Mouse (Mus musculus) 416B (cell line): ENCODE data around the gene Ccnc.
A peak's percentile ranks its signal among the peaks of the same experiment; 100 is the strongest.

Experiments
- DNase-seq: peaks from one replicate; pipeline ENCODE4 v3.0.0; 2011; ENCODE audit warnings: low read depth

Ccnc gene

DNA sequence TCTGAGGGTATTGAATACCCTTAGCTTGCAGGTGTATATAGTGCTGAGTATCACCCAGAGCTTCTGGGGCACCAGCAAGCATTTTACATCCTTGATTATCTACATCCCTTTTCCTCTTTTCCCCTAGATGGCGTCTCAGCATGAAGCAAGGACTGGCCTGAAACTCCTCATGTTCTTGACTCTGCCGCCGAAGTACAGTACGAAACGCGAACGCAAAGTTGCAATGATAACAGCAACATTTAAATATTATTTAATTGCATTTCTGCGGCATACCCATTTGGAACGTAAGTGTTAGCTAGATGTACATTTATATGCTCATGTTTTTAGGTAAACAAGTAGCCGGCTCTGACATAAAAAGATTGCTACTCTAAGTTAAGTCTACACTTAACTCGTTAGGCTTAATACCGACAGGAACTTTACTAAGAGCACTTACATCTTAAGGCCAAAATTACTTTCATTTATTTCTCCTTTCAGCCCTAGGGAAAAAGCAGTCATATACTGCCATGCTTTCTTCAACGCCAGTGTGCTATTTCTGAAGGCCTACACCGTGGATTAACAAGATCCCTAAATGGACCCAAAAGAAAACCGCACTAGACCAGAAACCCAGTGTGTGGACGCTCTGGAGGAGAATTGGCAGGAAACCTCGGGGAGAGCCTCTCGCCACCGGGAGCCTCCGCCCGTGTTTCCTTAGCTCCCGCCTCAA lies 438 bp upstream of the Ccnc start:
- peak; percentile 89 for DNase-seq

DNA sequence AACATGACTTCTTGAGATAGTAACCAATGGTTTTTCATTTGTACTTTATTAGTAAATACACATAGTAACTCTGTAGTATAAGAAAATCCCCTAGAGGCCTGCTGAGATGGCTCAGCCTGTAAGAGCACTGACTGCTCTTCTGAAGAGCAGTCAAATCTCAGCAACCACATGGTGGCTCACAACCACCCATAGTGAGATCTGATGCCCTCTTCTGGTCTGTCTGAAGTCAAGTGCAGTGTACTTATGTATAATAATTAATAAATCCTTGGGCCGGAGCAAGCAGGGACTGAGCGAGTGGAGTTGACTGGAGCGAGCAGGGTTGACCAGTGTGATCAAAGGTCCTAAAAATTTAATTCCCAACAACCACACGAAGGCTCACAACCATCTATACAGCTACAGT lies 11.7 kb downstream of the Ccnc start:
- DNase-seq, result peak; percentile 64

DNA sequence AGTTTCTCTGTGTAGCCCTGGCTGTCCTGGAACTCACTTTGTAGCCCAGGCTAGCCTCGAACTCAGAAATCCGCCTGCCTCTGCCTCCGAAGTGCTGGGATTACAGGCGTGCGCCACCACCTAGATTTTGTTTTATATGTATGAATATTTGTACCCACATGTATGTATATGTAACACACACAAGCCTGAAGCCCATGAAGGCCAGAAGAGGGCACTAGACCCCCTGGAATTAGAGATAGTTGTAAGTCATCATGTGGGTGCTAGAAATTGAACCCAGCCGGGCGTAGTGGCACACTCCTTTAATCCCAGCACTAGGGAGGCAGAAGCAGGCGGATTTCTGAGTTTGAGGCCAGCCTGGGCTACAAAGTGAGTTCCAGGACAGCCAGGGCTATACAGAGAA lies 16.6 kb downstream of the Ccnc start:
- DNase-seq, result peak; percentile 58

DNA sequence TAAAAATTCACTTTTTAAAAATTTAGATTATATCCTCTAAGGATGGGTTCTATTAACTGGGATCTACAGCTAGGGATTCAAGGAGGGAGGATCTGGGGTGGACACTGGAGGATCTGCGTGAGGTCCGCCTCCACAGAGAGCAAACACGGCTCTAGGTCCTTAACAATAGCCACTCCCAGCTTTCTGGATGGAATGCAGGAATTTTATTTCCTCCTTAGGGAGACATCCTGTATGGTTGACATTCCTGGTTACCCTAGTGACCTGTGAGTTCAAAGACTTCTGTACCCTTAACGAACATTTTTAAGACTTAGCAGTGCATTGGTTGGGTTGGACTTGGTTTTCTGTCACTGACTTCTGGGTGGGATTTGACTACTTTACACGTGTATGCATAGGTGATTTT lies 18.2 kb downstream of the Ccnc start:
- DNase-seq, result no peak

DNA sequence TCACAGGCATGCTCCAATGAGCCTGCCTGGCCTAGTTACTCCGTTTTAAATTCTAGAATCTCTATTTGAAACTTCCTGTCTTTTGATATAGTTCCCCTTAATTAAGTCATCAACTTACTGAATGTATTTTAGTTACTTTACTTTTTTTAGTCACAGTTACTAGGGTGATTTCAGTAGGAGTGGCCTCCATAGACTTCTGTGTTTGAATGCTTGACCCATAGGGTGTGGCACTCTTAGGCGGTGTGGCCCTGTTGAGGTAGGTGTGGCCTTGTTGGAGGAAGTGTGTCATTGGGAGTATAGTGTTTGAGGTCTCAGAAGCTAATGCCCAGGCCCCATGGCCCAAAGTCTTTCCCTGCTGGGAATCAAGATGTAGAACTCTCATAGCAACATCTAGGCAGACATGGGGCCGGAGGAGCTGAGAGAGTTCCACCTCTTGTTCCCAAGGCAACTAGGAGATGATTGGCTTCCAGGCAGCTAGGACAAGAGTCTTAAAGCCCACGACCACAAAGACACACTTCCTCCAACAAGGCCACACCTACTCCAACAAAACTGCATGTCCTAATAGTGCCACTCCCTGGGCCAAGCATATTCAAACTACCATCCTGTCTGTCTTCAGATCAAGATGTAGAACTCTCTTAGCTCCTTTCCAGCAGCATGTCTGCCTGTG lies 27.8 kb downstream of the Ccnc start:
- DNase-seq, result peak; percentile 90

DNA sequence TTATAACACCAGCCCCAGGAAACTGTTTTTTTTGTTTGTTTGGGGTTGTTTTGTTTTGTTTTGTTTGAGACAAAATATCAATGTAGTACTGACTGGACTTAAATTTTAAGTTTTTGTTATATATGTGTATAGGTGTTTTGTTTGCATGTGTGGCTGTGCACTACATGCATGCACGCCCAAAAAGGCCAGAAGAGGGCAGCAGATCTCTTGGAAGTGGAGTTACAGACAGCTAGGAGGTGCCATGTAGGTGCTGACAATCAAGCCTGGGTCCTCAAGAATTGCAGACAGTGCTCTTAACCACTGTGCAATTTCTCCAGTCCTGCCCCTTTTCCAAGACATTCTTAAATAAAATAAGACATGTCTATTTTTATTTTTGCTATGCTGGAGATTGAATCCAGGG lies 31.4 kb downstream of the Ccnc start:
- peak; percentile 37 for DNase-seq

DNA sequence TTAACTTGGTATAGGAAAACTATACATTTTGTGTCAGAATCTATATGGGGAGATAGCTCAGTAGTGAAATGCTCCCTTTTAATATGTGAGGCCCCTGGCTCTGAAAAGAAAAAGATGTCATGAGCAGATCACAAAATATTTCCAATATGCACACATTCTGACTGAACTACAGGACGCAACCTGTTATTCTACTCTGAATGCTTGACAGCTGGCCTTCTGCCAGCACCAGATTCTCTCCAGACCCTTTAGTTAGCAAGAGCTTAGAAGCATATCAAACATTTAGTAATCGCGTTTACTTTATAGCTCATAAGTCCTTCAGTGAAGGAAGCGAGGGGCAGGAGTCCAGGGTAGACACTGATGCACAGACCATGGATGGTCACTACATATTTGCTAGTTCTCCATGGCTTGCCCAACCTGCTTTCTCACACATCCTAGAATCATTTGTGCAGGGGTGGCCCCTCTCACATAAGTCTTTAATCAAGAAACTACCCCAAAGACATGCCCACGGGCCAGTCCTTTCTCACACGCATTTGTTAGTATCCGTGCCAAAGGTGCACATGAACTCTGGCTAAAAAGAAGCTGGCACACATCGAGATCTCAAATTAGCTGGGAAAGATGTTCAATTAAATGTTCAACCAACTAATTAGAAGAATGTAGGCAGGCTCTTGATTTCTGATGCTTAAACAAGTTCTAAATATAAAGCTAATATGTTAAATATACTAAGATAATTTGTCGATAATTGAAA lies 34.1 kb downstream of the Ccnc start:
- DNase-seq, result no peak

DNA sequence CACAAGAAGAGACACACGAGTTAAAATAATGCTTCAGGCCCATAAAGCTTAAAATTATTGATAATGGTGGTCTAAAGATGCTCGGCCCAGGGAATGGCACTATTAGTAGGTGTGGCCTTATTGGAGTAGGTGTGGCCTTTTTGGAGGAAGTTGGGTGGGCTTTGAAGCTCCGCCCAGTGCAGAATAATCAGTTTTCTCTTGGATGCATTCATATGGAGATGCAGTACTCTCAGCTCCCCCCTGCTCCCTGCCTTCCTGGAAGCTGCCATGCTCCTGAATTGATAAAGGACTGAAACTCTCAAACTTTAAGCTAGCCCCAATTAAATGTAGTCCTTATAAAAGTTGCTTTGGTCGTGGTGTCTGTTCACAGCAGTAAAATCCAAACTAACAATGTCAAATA lies 36.3 kb downstream of the Ccnc start:
- no peak for DNase-seq

DNA sequence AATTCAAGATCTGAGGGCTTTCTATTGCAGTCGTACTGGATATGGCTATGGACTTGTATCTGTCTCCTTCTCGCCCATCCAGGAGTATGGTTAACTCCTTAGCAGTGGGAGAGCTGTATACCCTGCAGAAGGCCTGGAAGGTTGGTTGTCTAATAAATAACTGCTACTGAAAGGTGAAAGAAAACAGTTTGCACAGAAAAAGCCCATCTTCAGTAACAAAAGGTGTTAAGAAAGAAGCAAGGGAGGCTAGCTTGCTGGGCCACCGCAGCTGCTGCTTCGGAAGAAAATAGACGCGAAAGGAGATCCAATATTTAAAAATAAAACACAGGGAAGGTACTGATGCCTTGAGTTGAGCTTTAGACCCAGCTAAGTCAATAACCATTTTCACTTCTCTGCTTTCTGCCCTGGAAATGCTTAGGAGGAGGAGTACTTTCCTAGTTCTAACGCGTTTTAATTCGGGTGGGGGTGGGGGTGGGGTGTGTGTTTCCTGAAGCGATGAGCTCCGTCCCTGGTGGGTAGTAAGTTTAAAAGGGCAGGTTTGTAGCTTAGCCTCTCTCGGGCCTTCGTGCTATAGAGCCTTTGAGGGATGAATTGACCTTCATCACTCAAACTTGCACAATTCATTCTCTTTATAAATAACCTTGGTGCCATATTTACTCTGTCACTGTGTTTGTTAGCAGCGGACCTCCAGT lies 38.8 kb downstream of the Ccnc start:
- peak; percentile 11 for DNase-seq

DNA sequence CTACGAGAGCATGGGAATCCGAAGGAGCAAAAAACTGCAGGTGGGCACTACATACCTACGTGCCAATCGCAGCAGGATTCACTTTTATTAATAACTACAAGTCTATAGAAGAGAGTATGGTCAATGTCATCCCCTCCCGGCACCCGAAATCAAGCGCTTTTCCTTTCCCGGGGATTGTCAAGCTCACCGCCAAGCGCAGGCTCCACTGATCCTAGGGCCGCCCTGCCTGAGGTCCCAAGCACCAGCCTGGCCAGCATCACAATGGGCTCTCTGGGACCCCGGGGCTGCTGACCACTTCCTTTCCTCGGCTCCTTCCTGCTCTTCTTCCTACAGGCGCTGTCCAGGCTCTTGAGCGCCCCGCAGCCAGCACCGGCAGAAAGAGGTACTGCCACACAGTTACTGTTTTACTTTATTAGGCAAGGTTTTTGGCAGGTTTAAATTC lies 39.4 kb downstream of the Ccnc start, which contains the start of the genes Usp45 and Tstd3:
TSS of gene Usp45 (plus strand) at position 294 of the 442 bp plus-strand sequence.
TSS of gene Tstd3 (minus strand) at position 350 of the 442 bp plus-strand sequence.
- peak; percentile 81 for DNase-seq

DNA sequence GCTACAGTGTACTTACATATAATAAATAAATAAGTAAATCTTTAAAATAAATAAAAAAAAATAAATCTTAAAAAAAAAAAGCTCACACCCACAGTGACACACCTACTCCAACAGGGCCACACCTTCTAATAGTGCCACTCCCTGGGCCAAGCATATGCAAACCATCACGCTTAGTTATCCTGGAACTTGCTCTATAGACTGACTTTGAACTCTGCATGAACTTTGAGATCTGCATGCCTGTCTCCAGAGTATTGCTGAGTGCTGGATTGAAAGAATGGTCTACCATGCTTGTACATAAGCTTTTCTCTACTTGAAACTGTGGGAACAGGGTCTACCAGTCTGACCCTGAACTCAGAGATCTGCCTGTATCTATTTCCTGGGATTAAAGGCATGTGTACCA lies 43.6 kb downstream of the Ccnc start:
- no peak for DNase-seq

DNA sequence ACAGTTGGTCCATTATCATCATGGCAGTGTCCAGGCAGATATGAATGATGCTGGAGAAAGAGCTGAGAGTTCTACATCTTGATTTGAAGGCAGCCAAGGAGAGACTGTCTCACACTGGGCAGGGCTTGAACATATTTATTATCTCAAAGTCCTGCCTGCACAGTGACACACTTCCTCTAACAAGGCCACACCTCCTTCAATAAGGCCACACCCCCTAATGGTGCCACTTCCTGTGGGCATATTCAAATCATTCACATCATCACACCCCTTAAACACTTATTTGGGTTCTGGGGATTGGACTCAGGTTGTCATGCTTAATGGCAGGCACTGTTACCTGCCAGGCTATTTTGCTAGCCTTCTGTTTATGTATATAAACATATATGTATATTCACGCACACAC lies 44.8 kb downstream of the Ccnc start:
- DNase-seq, result peak; percentile 23

DNA sequence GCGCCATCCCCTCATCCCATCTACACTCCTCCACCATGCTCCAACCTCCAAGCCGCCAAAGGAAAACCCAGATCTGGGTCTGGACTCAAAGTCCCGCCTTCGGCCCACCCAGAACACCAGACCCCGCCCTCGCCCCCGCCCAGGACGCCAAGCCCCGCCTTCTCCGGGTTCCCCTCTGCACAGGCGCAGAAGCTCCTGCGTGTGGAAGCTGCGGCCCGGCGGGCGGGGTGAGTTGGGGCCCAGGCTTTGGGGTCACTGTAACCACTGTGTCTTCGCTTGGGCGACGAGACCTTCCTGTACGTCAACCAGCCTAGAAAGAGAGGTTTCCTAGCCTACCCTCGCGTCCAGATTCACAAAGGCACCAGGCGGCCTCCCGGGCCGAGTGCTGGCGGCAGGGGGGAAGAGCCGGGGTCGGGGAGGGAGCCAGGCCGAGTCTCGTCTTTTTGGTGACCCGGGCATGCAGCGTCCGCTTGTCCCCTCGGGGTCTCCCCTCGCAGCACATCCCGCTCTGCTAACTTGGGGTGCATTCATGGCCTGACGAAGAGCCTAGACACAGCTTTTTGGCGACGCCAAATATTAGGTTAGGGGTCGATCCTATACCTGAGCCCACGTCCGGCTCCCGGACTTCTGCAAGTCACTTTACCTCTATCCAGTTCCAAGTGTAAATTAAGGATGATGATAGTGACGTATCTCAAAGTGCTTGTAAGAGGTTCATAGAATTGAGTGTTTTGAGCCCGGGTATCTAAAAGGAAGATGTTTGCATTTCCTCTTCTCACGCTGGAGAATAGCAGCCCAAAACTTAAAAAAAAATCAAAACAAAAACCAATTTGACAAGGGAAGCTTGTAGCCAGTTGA lies 48.8 kb downstream of the Ccnc start:
- peak; percentile 89 for DNase-seq

DNA sequence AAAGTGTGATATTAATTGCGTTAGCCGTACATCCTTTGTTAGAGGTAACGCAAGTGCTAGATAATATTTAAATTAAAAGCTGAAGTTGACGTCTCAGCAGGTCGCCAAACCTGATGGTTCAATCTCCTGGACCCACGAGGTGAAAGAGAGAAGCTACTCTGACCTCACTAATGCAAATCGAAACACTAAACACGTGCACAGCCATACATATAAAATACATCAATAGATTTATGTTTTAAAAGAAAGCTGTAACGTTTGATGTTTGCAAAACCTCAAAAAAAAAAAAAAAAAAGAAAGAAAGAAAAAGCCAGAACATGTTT lies 49.4 kb downstream of the Ccnc start:
- peak; percentile 37 for DNase-seq

DNA sequence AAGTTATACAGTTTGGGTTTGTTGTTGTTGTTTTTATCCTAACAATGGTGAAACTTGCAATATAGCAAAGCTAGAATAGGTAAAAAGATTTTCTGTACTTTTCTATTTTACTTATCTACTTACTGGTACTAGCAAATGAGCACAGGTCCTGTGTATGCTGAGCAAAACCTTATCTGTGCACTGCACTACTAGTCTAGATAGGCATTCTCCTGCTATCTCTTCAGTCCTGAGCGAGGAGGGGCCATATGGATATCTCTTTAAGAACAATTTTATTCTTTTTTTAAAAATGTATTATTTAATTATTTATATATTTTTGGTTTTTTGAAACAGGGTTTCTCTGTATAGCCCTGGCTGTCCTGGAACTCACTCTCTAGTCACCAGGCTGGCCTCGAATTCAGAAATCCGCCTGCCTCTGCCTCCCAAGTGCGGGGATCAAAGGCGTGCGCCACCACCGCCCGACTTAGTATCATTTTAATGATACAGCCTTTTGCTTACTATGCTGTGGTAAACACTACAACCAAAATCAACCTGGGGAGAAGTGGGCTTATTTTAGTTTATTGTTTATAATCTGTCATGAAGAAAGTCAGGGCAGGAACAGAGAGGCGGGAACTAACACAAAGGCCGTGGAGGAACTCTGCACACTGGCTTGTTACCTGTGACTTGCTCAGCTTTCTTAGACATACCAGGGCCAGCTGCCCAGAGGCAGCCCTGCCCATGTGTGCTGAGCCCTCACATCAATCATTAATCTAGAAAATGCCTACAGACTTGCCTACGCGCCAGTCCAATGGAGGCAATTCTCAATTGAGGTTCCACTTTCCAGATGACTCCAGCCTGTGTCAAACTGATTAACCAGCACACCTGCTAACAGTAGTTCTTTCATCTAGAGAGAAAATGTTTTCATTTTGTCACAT lies 53.6 kb downstream of the Ccnc start:
- no peak for DNase-seq

DNA sequence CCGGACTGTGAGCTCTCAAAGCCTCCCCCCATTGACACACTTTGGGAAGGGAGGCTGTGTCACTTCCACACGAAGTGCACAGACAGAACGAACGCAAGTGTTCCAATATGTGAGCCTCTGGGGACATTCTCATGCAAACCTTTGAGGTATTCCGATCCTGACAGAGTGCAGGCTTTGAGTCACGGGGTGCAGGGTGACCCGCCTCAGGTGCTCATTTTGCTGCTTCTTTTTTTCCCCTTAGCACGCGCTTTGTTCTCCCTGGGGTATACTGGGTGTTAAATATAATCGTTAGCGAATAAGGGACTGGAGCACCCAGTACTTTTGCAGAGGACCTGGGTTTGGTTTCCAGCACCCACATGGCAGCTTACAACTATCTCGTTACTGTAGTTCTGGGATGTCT lies 58.8 kb downstream of the Ccnc start:
- DNase-seq, result no peak

DNA sequence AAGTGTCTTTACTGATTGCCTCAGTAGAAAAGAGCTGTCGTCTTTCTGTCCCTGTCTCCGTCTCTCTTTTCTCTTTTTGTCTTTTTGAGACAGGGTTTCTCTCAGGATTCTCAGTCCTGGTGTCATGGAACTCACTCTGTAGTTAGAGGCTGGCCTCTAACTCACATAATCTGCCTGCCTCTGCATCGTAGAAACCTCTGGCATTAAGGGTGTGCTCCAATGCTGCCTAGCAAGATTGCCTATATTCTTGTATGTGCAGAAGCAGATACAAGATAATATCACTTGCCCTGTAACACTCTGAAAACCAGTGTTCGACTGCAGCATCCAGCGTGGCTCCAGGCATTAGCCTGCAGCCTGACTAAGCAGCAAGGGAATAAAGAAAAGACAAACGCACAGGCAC lies 61.4 kb downstream of the Ccnc start:
- no peak for DNase-seq

DNA sequence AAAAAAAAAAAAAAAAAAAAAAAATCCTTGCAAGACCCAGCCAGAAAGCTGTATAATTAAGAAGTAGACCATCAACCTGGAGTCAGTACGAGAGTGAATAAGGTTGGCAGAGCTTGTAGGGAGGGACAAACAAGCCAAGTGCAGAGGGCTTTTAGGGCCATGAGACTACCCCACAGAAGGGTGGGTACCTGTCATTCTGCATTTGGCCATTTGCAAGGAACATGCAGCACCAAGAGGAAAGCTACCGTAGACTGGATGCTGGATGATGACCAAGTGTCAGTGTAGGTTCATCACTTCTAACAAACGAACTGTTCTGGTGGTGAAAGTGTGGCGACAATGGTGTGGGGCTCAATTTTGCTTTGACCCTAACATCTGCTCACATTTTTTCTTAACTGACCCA lies 62.3 kb downstream of the Ccnc start:
- no peak for DNase-seq

DNA sequence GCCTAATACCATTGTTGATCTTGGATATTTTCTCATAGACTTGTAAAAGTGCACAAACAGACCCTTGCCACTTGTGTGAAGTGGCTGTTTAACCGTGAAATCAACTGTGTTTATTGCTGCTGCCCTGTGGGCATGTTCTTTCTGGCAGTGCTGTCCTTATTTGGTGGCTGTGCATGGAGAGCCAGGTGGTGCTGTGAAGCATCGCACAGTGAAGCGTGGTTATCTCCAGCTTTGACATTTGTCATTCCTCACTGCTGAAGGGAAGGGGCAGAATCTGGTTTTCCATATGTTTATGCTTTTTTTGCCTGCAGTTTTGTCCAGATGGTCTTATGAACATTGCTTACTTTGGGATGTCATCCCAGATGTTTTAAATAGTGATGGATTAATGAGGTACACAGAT lies 66.1 kb downstream of the Ccnc start:
- no peak for DNase-seq

DNA sequence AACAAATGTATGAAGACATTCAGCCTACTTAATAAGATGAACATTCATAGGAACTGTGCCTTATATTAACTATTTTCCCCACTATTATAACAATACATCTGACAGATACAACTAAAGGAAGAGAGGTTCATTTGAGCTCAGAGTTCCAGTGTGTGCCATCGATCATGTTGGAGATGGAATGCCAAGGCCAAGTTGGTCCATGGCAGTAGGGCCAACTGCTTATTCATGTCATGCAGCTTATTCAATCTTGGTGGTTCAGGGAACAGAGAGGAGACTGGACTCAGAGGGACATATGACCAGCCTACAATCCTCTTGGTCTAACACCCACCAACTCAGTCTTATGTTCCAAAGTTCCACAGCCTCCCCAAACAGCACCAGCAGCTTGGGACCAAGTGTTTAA lies 73.5 kb downstream of the Ccnc start:
- DNase-seq, result no peak

DNA sequence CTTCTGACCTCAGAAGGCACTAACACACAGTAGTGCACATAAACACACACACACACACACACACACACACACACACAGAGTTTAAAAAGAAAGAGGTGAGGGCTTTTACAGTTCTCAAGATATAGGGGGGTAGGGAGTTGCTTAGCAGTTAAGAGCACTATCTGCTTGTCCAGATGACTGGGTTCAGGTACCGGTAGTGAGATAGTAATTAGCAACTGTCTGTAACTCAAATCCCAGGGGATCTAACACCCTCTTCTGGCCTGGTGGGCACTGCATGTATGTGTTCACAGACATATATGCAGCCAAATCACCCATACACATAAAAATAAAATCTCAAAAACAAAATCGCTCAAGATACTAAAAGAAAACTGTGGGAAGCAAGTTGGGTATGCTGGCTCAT lies 74.1 kb downstream of the Ccnc start:
- no peak for DNase-seq
